9 mouse cellular contexts compared by ENCODE assay signal in the genomic region with DNA sequence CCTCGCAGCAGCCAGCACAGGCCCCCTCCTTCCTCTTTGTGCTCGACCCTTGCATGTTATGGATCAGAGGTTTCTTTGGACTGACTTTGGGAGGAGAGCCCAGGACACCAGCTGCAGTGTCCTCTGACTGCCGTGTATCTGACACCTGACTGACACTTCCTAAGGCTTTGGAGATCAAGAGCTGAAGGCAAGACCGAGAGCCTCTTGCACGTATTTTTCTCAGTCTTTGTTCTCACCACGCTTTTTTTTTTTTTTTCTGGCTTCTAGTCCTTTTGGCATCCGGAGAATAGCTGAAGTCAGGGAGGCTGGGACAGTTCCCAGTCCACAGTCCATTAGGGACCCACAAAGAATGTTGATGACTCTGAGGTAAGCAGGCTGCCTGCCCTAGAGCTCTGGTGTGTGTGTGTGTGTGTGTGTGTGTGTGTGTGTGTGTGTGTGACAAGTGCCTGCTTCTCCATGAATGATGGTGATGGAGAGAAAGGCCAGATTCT. TPM values are rescaled to one million over a fixed set of nuclear protein-coding genes. Genes with fewer than 3 reads are reported as not detected.
DNase-seq lines count a peak whose midpoint lies in the region; ATAC-seq and TF ChIP-seq lines count a peak whose summit lies in the region.
"Had no signal": no experiment of that assay in that cellular context is flagged by ENCODE, and none has a peak within 500 bp of the region (broad histone marks: within the 10 kb centered on the region; RNA-seq: fewer than 3 reads in every experiment).

No protein-coding gene starts in this region.

- no peaks in the 10 kb centered on the region for H3K36me3 ChIP-seq in kidney, postnatal 0 days (ENCODE audit: insufficient read depth, low read length)
- no peaks in the 10 kb centered on the region for H3K36me3 ChIP-seq in stomach, embryonic 14.5 days (ENCODE audit: control insufficient read depth, insufficient read depth, low read length)

- no peaks in the 10 kb centered on the region for H3K9me3 ChIP-seq in kidney, postnatal 0 days (replicated peaks; ENCODE audit: low read length)
- no peaks in the 10 kb centered on the region for H3K9me3 ChIP-seq in stomach, embryonic 14.5 days (ENCODE audit: control insufficient read depth, low read depth, low read length)

- no peaks in the 10 kb centered on the region for H3K27me3 ChIP-seq in kidney, postnatal 0 days (ENCODE audit: insufficient read depth, low read length)
- no peaks in the 10 kb centered on the region for H3K27me3 ChIP-seq in stomach, embryonic 14.5 days (ENCODE audit: control insufficient read depth, insufficient read depth, low read length)

- H3K9ac ChIP-seq in kidney, postnatal 0 days (ENCODE audit: low read depth, low read length), result no peak overlapping the region
- no peak overlapping the region for H3K9ac ChIP-seq in stomach, embryonic 14.5 days (replicated peaks; ENCODE audit: low read depth, low read length)

- 0 out of 2 replicates have a peak, but pooled peaks have one; percentile 31 for ATAC-seq in kidney, postnatal 0 days (replicated peaks; ENCODE audit: low FRiP score, low read depth)
- no peak for ATAC-seq in stomach, embryonic 14.5 days (ENCODE audit: insufficient number of reproducible peaks, insufficient read depth, low FRiP score, low read depth)
- ATAC-seq in erythroblast, adult 5-6 weeks (replicated peaks; ENCODE audit: low FRiP score, poor library complexity, severe bottlenecking), result no peak

- no peak overlapping the region for H3K4me3 ChIP-seq in kidney, postnatal 0 days (replicated peaks; ENCODE audit: low read depth, low read length)
- H3K4me3 ChIP-seq in stomach, embryonic 14.5 days (ENCODE audit: low read depth, low read length), result no peak overlapping the region

- no peak overlapping the region for H3K4me2 ChIP-seq in kidney, postnatal 0 days (ENCODE audit: low read length)
- H3K4me2 ChIP-seq in stomach, embryonic 14.5 days (replicated peaks; ENCODE audit: low read depth, low read length), result no peak overlapping the region

- TF ChIP-seq CTCF in kidney, postnatal 0 days (IDR thresholded peaks at IDR 0.05; ENCODE audit: low read depth), result no peak

- WGBS in kidney, postnatal 0 days, result 12% methylated on average over 7 of the region's 7 CpGs
- 31% methylated on average over 7 of the region's 7 CpGs for WGBS in stomach, embryonic 14.5 days

- no peak overlapping the region for H3K27ac ChIP-seq in kidney, postnatal 0 days
- H3K27ac ChIP-seq in stomach, embryonic 14.5 days (ENCODE audit: low read length), result peak overlapping the region; percentile 44; the same call in 1 of the 2 replicates

- DNase-seq in ovary, postnatal 14 days (ENCODE audit: low spot score), result peak; percentile 18
- DNase-seq in ovary, postnatal 36 days (ENCODE audit: low spot score), result no peak
- peak; percentile 69 for DNase-seq in gastrocnemius, postnatal 25 days
- DNase-seq in kidney, postnatal 0 days (ENCODE audit: low spot score), result peak; percentile 53
- DNase-seq in adrenal gland, adult 8-10 months, result no peak
- DNase-seq in frontal cortex, postnatal 14 days (ENCODE audit: low spot score in 2 of 2), result no peak

- peaks cover 10% of the 10 kb centered on the region for H3K4me1 ChIP-seq in kidney, postnatal 0 days (replicated peaks; ENCODE audit: insufficient read depth, low read length)
- H3K4me1 ChIP-seq in stomach, embryonic 14.5 days (ENCODE audit: control insufficient read depth, insufficient read depth, low read length), result peaks cover 12% of the 10 kb centered on the region; the same call in 1 of the 2 replicates

RNA-seq across cellular contexts. Expression of gene D6Ertd527e, which starts 2.1 kb away (rescaled TPM):
- not detected for total RNA-seq in gastrocnemius, postnatal 25 days (2021)
- 0.17 and 0.19 TPM in 2 replicates for polyA plus RNA-seq in kidney, postnatal 0 days (2015; fragmentation: Nextera tagmentation; extraction: Ambion mirVana)
- 0.29 and 0.53 TPM in 2 replicates for polyA plus RNA-seq in stomach, embryonic 14.5 days (2014; fragmentation: Nextera tagmentation; extraction: Ambion mirVana)
- total RNA-seq in adrenal gland, adult 8-10 months (2022), result under 1 TPM in 2 of 4 experiments, not detected in 2; 0.22 to 0.24 TPM
- total RNA-seq in erythroblast, adult 5-6 weeks (2015; ENCODE audit: low replicate concordance), result not detected in 2 replicates
- not detected in 2 replicates for total RNA-seq in erythroblast, adult 5-6 weeks (2017; ENCODE audit: low replicate concordance)
- total RNA-seq: layer of hippocampus, postnatal 14 days had no signal

RNA-seq across cellular contexts. Expression of gene Gfpt1, which starts 59.8 kb away (rescaled TPM):
- total RNA-seq in gastrocnemius, postnatal 25 days (2021), result 10 to 100 TPM; 24.7 to 25.9 TPM
- 13.1 and 13.3 TPM in 2 replicates for polyA plus RNA-seq in kidney, postnatal 0 days (2015; fragmentation: Nextera tagmentation; extraction: Ambion mirVana)
- 31.9 and 32.8 TPM in 2 replicates for polyA plus RNA-seq in stomach, embryonic 14.5 days (2014; fragmentation: Nextera tagmentation; extraction: Ambion mirVana)
- total RNA-seq in adrenal gland, adult 8-10 months (2022), result 10 to 100 TPM; 53.2 to 62.5 (median 55.0) TPM
- total RNA-seq in erythroblast, adult 5-6 weeks (2015; ENCODE audit: low replicate concordance), result 5.9 and 7.9 TPM in 2 replicates
- 5.9 and 6.4 TPM in 2 replicates for total RNA-seq in erythroblast, adult 5-6 weeks (2017; ENCODE audit: low replicate concordance)

Comparison
In these comparisons a context has a peak if more than half of its experiments do, and no peak if none do; other contexts are left out.
1. DNase-seq: peak in ovary, postnatal 14 days (single experiment), gastrocnemius, postnatal 25 days (single experiment) and kidney, postnatal 0 days (single experiment); none in ovary, postnatal 36 days (single experiment), adrenal gland, adult 8-10 months (single experiment) and frontal cortex, postnatal 14 days (0 of 2).